Mouse (Mus musculus) naive thymus-derived CD4-positive, alpha-beta T cell, adult 2 months (primary cell): ENCODE data around the gene Inip.

Experiments used
- DNase-seq: peaks from one replicate; pipeline ENCODE4 v3.0.0-alpha.2; 2011; ENCODE audit warnings: low read depth

Inip gene

GRCm38 (mm10) chr4:59808396-59808795 lies 7.0 kb upstream of the Inip start:
- no peak for DNase-seq

- no peak for DNase-seq
These were observed 6.1 kb upstream of the Inip start for GRCm38 (mm10) chr4:59807521-59807920.

- no peak for DNase-seq
These were observed 5.4 kb upstream of the Inip start for GRCm38 (mm10) chr4:59806879-59807195.

- peak; percentile 62 for DNase-seq
These were observed 4.8 kb upstream of the Inip start for GRCm38 (mm10) chr4:59805968-59806878.

GRCm38 (mm10) chr4:59805181-59805967 lies 4.0 kb upstream of the Inip start, which contains the start of gene Snx30:
Gene Snx30, plus strand, starts transcription at chr4:59805840.
- DNase-seq, result peak; percentile 94

GRCm38 (mm10) chr4:59804754-59805153 lies 3.4 kb upstream of the Inip start:
- no peak for DNase-seq

- peak; percentile 59 for DNase-seq
These were observed 2.0 kb upstream of the Inip start for GRCm38 (mm10) chr4:59803358-59803757.

- DNase-seq, result no peak
These were observed 1.4 kb upstream of the Inip start for GRCm38 (mm10) chr4:59802792-59803191.

GRCm38 (mm10) chr4:59802107-59802506 lies 718 bp upstream of the Inip start:
- no peak for DNase-seq

GRCm38 (mm10) chr4:59800181-59800580 lies 1.2 kb downstream of the Inip start:
- no peak for DNase-seq

GRCm38 (mm10) chr4:59795788-59796455 lies 5.5 kb downstream of the Inip start:
- DNase-seq, result no peak

GRCm38 (mm10) chr4:59794116-59794515 lies 7.3 kb downstream of the Inip start:
- DNase-seq, result no peak

GRCm38 (mm10) chr4:59793626-59794025 lies 7.8 kb downstream of the Inip start:
- peak; percentile 27 for DNase-seq

GRCm38 (mm10) chr4:59789015-59789414 lies 12.4 kb downstream of the Inip start:
- DNase-seq, result no peak

- no peak for DNase-seq
These were observed 14.3 kb downstream of the Inip start for GRCm38 (mm10) chr4:59787126-59787525.

GRCm38 (mm10) chr4:59786661-59787060 lies 14.7 kb downstream of the Inip start:
- DNase-seq, result peak; percentile 86

- DNase-seq, result no peak
These were observed 16.0 kb downstream of the Inip start for GRCm38 (mm10) chr4:59785412-59785811.

- DNase-seq, result peak; percentile 98
These were observed 17.6 kb downstream of the Inip start for GRCm38 (mm10) chr4:59783685-59784279.

- DNase-seq, result no peak
These were observed 18.3 kb downstream of the Inip start for GRCm38 (mm10) chr4:59782853-59783684.

GRCm38 (mm10) chr4:59780568-59780967 lies 20.8 kb downstream of the Inip start:
- no peak for DNase-seq

GRCm38 (mm10) chr4:59777828-59778227 lies 23.6 kb downstream of the Inip start:
- DNase-seq, result no peak
